Comparison of ENCODE assay signal across 23 mouse cellular contexts in the genomic region with DNA sequence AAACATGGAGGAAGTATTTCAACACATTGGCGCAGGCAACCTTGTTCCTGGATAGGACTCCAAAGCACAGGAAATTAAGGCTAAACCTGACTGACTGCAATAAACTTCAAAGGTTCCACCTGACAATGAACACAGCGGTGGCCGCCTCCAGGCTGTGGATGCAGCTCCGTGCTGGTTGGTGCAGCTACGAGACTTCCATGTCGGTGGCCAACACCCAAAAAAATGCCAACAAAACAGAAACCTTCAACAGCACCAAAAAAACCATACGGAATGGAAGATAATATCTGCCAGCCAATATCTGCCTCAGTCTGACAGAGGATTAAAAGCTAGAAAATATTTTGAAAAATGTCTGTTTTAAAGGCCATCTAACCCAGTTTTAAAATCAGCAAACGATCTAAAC. TPM values are rescaled to one million over a fixed set of nuclear protein-coding genes. Genes with fewer than 3 reads are reported as not detected.
A peak's percentile ranks its signal among the peaks of the same experiment; 100 is the strongest.
DNase-seq lines count a peak whose midpoint lies in the region; ATAC-seq and TF ChIP-seq lines count a peak whose summit lies in the region.
"Had no signal": no experiment of that assay in that cellular context is flagged by ENCODE, and none has a peak within 500 bp of the region (broad histone marks: within the 10 kb centered on the region; RNA-seq: fewer than 3 reads in every experiment).

No protein-coding gene starts in this region.

- H3K4me2 ChIP-seq in intestine, postnatal 0 days (replicated peaks; ENCODE audit: low read depth) = peak overlapping the region; percentile 66
- H3K4me2 ChIP-seq: forebrain, embryonic 13.5 days; heart, embryonic 12.5 days; hindbrain, embryonic 15.5 days had no signal

- H3K4me1 ChIP-seq in intestine, postnatal 0 days (replicated peaks; ENCODE audit: control insufficient read depth, insufficient read depth, low read length) = 0 out of 2 replicates have a peak, but pooled peaks cover 1% of the 10 kb centered on the region
- H3K4me1 ChIP-seq: forebrain, embryonic 13.5 days; hindbrain, embryonic 15.5 days had no signal

- no peaks in the 10 kb centered on the region for H3K27me3 ChIP-seq in intestine, postnatal 0 days (replicated peaks; ENCODE audit: control insufficient read depth, insufficient read depth, low read length)
- H3K27me3 ChIP-seq: forebrain, embryonic 13.5 days; heart, embryonic 12.5 days; hindbrain, embryonic 15.5 days had no signal

- no peak overlapping the region for H3K9ac ChIP-seq in intestine, postnatal 0 days (ENCODE audit: low read depth, low read length)
- H3K9ac ChIP-seq: forebrain, embryonic 13.5 days; forebrain, postnatal 0 days; heart, embryonic 12.5 days; hindbrain, embryonic 15.5 days had no signal

- no peak for ATAC-seq in intestine, postnatal 0 days
- ATAC-seq: forebrain, embryonic 13.5 days; forebrain, postnatal 0 days had no signal

- DNase-seq in layer of hippocampus, adult 2 months (ENCODE audit: low spot score in 2 of 2) = no peak
- no peak for DNase-seq in layer of hippocampus, postnatal 25 days (ENCODE audit: extremely low spot score in 1 of 2, low spot score in 1 of 2)
- DNase-seq in T-cell, adult 2 months (ENCODE audit: low spot score) = peak; percentile 36
- DNase-seq in right cerebral cortex, postnatal 14 days = no peak
- DNase-seq in lung, postnatal 25 days (ENCODE audit: low spot score) = no peak
- DNase-seq: adrenal gland, adult 2 months; adrenal gland, postnatal 25 days; cerebellum, adult 18-20 months; cerebellum, adult 9-11 months; forebrain, postnatal 0 days; gastrocnemius, postnatal 14 days had no signal

- H3K36me3 ChIP-seq in intestine, postnatal 0 days (ENCODE audit: control insufficient read depth, insufficient read depth) = 0 out of 2 replicates have a peak, but pooled peaks cover 3% of the 10 kb centered on the region
- H3K36me3 ChIP-seq: embryonic facial prominence, embryonic 10.5 days; heart, embryonic 12.5 days; hindbrain, embryonic 15.5 days had no signal

- TF ChIP-seq CTCF in layer of hippocampus, adult 2 months (conservative IDR thresholded peaks at IDR 0.05) = no peak
- no peak for TF ChIP-seq CTCF in intestine, postnatal 0 days (IDR thresholded peaks at IDR 0.05; ENCODE audit: low read depth)

- 0 out of 2 replicates have a peak overlapping the region, but pooled peaks have one; percentile 24 for H3K27ac ChIP-seq in layer of hippocampus, adult 2 months
- H3K27ac ChIP-seq in intestine, postnatal 0 days (ENCODE audit: low read depth, low read length) = no peak overlapping the region
- H3K27ac ChIP-seq: embryonic facial prominence, embryonic 10.5 days; forebrain, embryonic 13.5 days; hindbrain, embryonic 15.5 days had no signal

- H3K4me3 ChIP-seq in layer of hippocampus, adult 2 months = no peak overlapping the region
- H3K4me3 ChIP-seq in intestine, postnatal 0 days (ENCODE audit: low read depth, low read length) = peak overlapping the region; percentile 41; the same call in 1 of the 2 replicates
- H3K4me3 ChIP-seq: embryonic facial prominence, embryonic 10.5 days; forebrain, embryonic 13.5 days; heart, embryonic 12.5 days; hindbrain, embryonic 15.5 days had no signal

- WGBS in intestine, postnatal 0 days = 43% methylated on average over 8 of the region's 8 CpGs

- H3K9me3 ChIP-seq in intestine, postnatal 0 days (ENCODE audit: control insufficient read depth) = no peaks in the 10 kb centered on the region
- H3K9me3 ChIP-seq: embryonic facial prominence, embryonic 10.5 days; forebrain, embryonic 13.5 days; heart, embryonic 12.5 days; hindbrain, embryonic 15.5 days had no signal

RNA-seq across cellular contexts. Expression of gene Nr2e3, which starts 21.9 kb away (rescaled TPM):
- not detected for total RNA-seq in layer of hippocampus, adult 2 months (2021)
- not detected for total RNA-seq in layer of hippocampus, postnatal 25 days (2021)
- 42.0 and 48.5 TPM in 2 replicates for polyA plus RNA-seq in intestine, postnatal 0 days (2015; fragmentation: Nextera tagmentation; extraction: Ambion mirVana)
- total RNA-seq: adrenal gland, adult 2 months; adrenal gland, postnatal 25 days; gastrocnemius, adult 18-20 months; gastrocnemius, postnatal 14 days; granulocyte monocyte progenitor cell, adult 5-6 weeks; heart, adult 8-10 months; heart, postnatal 25 days; MEL had no signal
- polyA plus RNA-seq: adrenal gland, adult 2 months; forebrain, embryonic 13.5 days; forebrain, postnatal 0 days; heart, embryonic 16.5 days; hindbrain, embryonic 11.5 days; hindbrain, embryonic 15.5 days had no signal
